Mouse (Mus musculus) gastrocnemius, adult 18-20 months (tissue): ENCODE data around the gene Vegfd. TPM values are rescaled to one million over a fixed set of nuclear protein-coding genes. Genes with fewer than 3 reads are reported as not detected.
A peak's percentile ranks its signal among the peaks of the same experiment; 100 is the strongest.

Source experiments
- DNase-seq: peaks from one replicate; pipeline ENCODE4 v3.0.0; 2021; ENCODE audit warnings: low spot score
- long read RNA-seq, 2 experiments: library from polyadenylated mRNA; stranded (forward); transcript quantifications; one replicate each; pipeline ENCODE4 v2.0.0; 2021
- total RNA-seq, 2 experiments: library from RNA; stranded (reverse); gene quantifications; 2 replicates each; pipeline ENCODE4 v1.2.3; 2021

Vegfd gene
- 1 to 10 TPM; 1.9 to 3.0 TPM for total RNA-seq
- long read RNA-seq, experiment 1, partial matches to known transcripts, result 3 of 3 reads
- long read RNA-seq, experiment 1, other reads (novel, unspliced or antisense), result 0 of 3 reads
- long read RNA-seq, experiment 2, partial matches to known transcripts, result 4 of 7 reads
- long read RNA-seq, experiment 2, other reads (novel, unspliced or antisense), result 1 of 7 reads

- peak; percentile 53 for DNase-seq
Observed at GRCm38 (mm10) chrX:164373081-164373480, at the start of gene Vegfd. Gene Vegfd, plus strand, starts transcription at chrX:164373378.

GRCm38 (mm10) chrX:164323391-164323913, 49.7 kb upstream of the Vegfd start:
- no peak for DNase-seq

- DNase-seq, result no peak
Observed at GRCm38 (mm10) chrX:164330351-164330750, 42.8 kb upstream of the Vegfd start.

GRCm38 (mm10) chrX:164330766-164331165, 42.4 kb upstream of the Vegfd start:
- no peak for DNase-seq

GRCm38 (mm10) chrX:164338591-164338990, 34.6 kb upstream of the Vegfd start:
- no peak for DNase-seq

- DNase-seq, result peak; percentile 1
Observed at GRCm38 (mm10) chrX:164345359-164345938, 27.7 kb upstream of the Vegfd start.

- DNase-seq, result no peak
Observed at GRCm38 (mm10) chrX:164348937-164349336, 24.2 kb upstream of the Vegfd start.

- DNase-seq, result no peak
Observed at GRCm38 (mm10) chrX:164365153-164365865, 7.9 kb upstream of the Vegfd start.

- DNase-seq, result no peak
Observed at GRCm38 (mm10) chrX:164370576-164370975, 2.6 kb upstream of the Vegfd start.

GRCm38 (mm10) chrX:164374586-164374985, 1.4 kb downstream of the Vegfd start:
- DNase-seq, result no peak

- DNase-seq, result peak; percentile 4
Observed at GRCm38 (mm10) chrX:164379721-164380120, 6.5 kb downstream of the Vegfd start.

- peak; percentile 64 for DNase-seq
Observed at GRCm38 (mm10) chrX:164381618-164382408, 8.6 kb downstream of the Vegfd start.

- DNase-seq, result no peak
Observed at GRCm38 (mm10) chrX:164394091-164394490, 20.9 kb downstream of the Vegfd start.

GRCm38 (mm10) chrX:164398456-164398855, 25.3 kb downstream of the Vegfd start:
- DNase-seq, result peak; percentile 13

- no peak for DNase-seq
Observed at GRCm38 (mm10) chrX:164405080-164405649, 32.0 kb downstream of the Vegfd start.

- no peak for DNase-seq
Observed at GRCm38 (mm10) chrX:164406133-164407022, 33.2 kb downstream of the Vegfd start.

- no peak for DNase-seq
Observed at GRCm38 (mm10) chrX:164408301-164408927, 35.2 kb downstream of the Vegfd start.

GRCm38 (mm10) chrX:164410562-164410961, 37.4 kb downstream of the Vegfd start:
- no peak for DNase-seq

- no peak for DNase-seq
Observed at GRCm38 (mm10) chrX:164416803-164417202, 43.6 kb downstream of the Vegfd start.

- no peak for DNase-seq
Observed at GRCm38 (mm10) chrX:164418008-164418407, 44.8 kb downstream of the Vegfd start.
